Mouse (Mus musculus) neural tube, embryonic 15.5 days (tissue): ENCODE data around the gene Rtn4rl1. TPM values are rescaled to one million over a fixed set of nuclear protein-coding genes. Genes with fewer than 3 reads are reported as not detected.
"Not testable (repeated sequence)": the region's sequence is repeated elsewhere in the genome, so short reads cannot be mapped to it uniquely, and the experiment has no call there.

Source experiments
- ATAC-seq: fragments of 200-750 bp; cut with Nextera tagmentation; 2 replicates; pipeline ENCODE4 v1.8.0; 2017; ENCODE audit warnings: mild to moderate bottlenecking, moderate TSS enrichment, moderate library complexity; ENCODE audit not compliant: low FRiP score
- H3K27ac ChIP-seq: fragments of 300-500 bp; sonication (generic); replicated peaks from 2 replicates; pipeline ENCODE4 v1.5.1; 2015; ENCODE audit warnings: mild to moderate bottlenecking, inconsistent platforms
- H3K27me3 ChIP-seq: fragments of 300-500 bp; sonication (generic); replicated peaks from 2 replicates; pipeline ENCODE4 v1.6.1; 2015; ENCODE audit warnings: inconsistent platforms
- H3K36me3 ChIP-seq: fragments of 300-500 bp; sonication (generic); 2 replicates; pipeline ENCODE4 v1.6.1; 2015; ENCODE audit warnings: inconsistent platforms
- H3K4me1 ChIP-seq: fragments of 300-500 bp; sonication (generic); 2 replicates; pipeline ENCODE4 v1.6.1; 2015; ENCODE audit warnings: inconsistent platforms
- H3K4me2 ChIP-seq: fragments of 300-500 bp; sonication (generic); 2 replicates; pipeline ENCODE4 v1.6.1; 2015; ENCODE audit warnings: inconsistent platforms, mild to moderate bottlenecking, moderate library complexity
- H3K4me3 ChIP-seq: fragments of 300-500 bp; sonication (generic); replicated peaks from 2 replicates; pipeline ENCODE4 v1.5.1; 2015; ENCODE audit warnings: mild to moderate bottlenecking, inconsistent platforms
- H3K9ac ChIP-seq: fragments of 300-500 bp; sonication (generic); replicated peaks from 2 replicates; pipeline ENCODE4 v1.6.1; 2015; ENCODE audit warnings: mild to moderate bottlenecking, inconsistent platforms
- H3K9me3 ChIP-seq: fragments of 300-500 bp; sonication (generic); replicated peaks from 2 replicates; pipeline ENCODE4 v1.6.1; 2016; ENCODE audit warnings: inconsistent platforms
- WGBS: fragments of 180-500 bp; shearing (Covaris S2); methylation state at CpG from one replicate; pipeline ENCODE4 v1.1.7; 2015; ENCODE audit warnings: mixed read lengths; 5-methylcytosine and 5-hydroxymethylcytosine counted together
- polyA plus RNA-seq: library from polyadenylated mRNA; unstranded; fragments of >200 nt; fragmentation: Nextera tagmentation; extraction: Ambion mirVana; gene quantifications from 2 replicates; pipeline ENCODE4 v1.2.1, GENCODE M21; 2015

Gene Rtn4rl1
- polyA plus RNA-seq, 1 experiment from 2014 or later, result 13.7 TPM

DNA sequence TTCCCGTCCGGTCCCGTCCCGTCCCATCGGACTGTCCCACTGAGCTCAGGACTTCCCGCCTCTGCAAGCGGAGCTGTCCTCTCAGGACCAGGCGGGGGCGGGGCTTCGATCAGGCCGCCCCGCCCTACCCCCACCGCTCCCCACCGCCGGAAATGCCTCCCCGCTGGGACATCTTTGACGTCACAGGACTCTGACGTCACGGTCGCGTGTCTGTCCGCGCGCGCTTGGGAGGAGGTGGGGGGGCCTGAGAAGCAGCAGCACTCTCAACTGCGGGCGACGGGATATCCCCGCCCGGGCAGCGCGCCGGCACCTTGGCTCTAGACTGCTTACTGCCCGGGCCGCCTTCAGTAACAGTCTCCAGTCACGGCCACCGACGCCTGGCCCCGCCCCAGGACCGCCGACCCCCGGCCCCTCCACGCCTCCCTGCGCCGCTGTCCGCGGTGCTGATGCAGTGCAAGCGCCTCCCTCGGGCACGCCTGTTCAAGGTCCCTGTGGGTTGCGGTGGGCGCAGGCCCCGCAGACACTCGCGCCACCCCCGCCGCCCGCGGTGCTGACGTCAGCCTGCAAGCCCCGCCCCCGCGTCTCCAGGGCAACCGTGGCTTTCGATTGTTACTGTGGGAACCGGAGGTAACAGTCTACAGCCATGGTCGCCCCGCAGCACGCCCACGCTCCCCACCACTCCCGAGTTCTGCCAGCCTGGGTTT, 20.3 kb upstream of the Rtn4rl1 start:
- H3K4me2 ChIP-seq, result peak overlapping the region; percentile 99
- H3K9ac ChIP-seq, result peak overlapping the region; percentile 60
- peaks cover 9% of the 10 kb centered on the region; the same call in 1 of the 2 replicates for H3K27me3 ChIP-seq
- H3K27ac ChIP-seq, result peak overlapping the region; percentile 91
- peak overlapping the region; percentile 74 for H3K4me3 ChIP-seq
- ATAC-seq, result peak; percentile 51
- H3K4me1 ChIP-seq, result peaks cover 72% of the 10 kb centered on the region
- H3K36me3 ChIP-seq, result 0 out of 2 replicates have a peak, but pooled peaks cover 3% of the 10 kb centered on the region
- H3K9me3 ChIP-seq, result no peaks in the 10 kb centered on the region
- WGBS, result under 1% methylated on average over 65 of the region's 71 CpGs

DNA sequence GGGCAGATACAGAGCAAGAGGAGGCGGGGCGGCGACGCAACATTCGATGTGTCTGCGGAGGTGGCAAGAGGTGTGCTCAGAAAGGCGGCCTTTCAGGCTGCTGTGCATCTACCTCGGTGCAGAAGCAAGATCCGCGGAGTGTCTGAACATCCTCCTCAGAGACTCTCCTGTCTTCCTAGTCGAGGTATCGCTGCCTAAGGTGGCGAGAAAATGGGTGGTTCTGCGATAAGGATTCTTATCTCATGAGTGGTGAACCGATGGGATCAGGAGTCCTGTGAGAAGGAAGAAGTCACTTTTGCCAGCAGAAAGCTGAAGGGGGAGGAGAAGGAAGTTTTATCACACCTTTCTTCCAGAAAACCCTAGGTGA, 19.8 kb upstream of the Rtn4rl1 start:
- no peak for ATAC-seq
- H3K27me3 ChIP-seq, result peaks cover 5% of the 10 kb centered on the region; the same call in 1 of the 2 replicates
- 0 out of 2 replicates have a peak, but pooled peaks cover 3% of the 10 kb centered on the region for H3K36me3 ChIP-seq
- H3K9ac ChIP-seq, result peak overlapping the region; percentile 60
- WGBS, result 3% methylated on average over 15 of the region's 15 CpGs
- H3K27ac ChIP-seq, result peak overlapping the region; percentile 91
- H3K9me3 ChIP-seq, result no peaks in the 10 kb centered on the region
- peaks cover 68% of the 10 kb centered on the region for H3K4me1 ChIP-seq
- peak overlapping the region; percentile 99 for H3K4me2 ChIP-seq
- peak overlapping the region; percentile 74 for H3K4me3 ChIP-seq

DNA sequence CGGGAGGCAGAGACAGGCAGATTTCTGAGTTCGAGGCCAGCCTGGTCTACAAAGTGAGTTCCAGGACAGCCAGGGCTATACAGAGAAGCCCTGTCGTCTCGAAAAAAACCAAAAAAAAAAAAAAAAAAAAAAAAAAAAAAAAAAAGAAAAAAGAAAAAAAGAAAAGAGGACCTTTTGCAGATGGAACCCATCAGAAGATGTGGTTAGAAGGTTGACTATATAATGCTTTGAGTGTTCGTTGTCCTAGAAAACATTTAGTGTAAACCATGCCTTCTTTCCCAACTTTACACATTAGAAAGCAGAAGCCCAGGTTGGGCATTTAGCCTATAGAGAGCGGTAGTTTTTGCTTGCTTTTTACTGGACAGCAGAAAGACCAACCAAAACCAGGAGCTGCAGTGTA, 19.0 kb upstream of the Rtn4rl1 start:
- WGBS, result 67% methylated on average over 6 of the region's 6 CpGs
- H3K4me2 ChIP-seq, result peak overlapping the region; percentile 99
- peaks cover 67% of the 10 kb centered on the region for H3K4me1 ChIP-seq
- H3K27me3 ChIP-seq, H3K4me3 ChIP-seq, ATAC-seq, H3K9me3 ChIP-seq, H3K9ac ChIP-seq, H3K36me3 ChIP-seq, H3K27ac ChIP-seq: not testable (repeated sequence)

DNA sequence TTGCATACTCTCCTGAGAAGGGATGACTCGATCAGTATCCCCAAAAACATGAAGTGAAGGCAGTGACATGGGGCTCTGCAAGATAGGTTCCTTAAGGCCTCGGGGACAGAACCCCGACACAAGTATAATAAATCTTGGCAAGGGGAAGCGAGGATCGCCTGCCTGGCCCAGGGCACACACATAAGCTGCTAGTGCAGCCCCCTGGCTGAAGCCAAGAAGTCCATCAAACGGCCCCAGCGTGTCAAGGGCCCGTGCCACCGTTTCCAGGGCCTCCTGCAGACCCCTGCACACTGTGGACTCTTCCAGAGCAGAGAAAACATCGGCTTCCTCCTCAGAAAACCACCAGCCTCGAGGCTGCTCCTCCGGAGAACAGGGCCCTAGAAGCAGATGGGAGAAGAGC, 15.6 kb upstream of the Rtn4rl1 start:
- Histone ChIP-seq H3K4me1 (peaks cover 37% of the 10 kb centered on the region), H3K36me3 (peaks cover 25% of the 10 kb centered on the region; the same call in 1 of the 2 replicates), H3K4me3 (peak overlapping the region; percentile 64), H3K9ac (peak overlapping the region; percentile 79), H3K27ac (peak overlapping the region; percentile 91), H3K4me2 (peak overlapping the region; percentile 87), H3K9me3 (no peaks in the 10 kb centered on the region), H3K27me3 (no peaks in the 10 kb centered on the region)
- no peak for ATAC-seq
- 55% methylated on average over 12 of the region's 12 CpGs for WGBS

DNA sequence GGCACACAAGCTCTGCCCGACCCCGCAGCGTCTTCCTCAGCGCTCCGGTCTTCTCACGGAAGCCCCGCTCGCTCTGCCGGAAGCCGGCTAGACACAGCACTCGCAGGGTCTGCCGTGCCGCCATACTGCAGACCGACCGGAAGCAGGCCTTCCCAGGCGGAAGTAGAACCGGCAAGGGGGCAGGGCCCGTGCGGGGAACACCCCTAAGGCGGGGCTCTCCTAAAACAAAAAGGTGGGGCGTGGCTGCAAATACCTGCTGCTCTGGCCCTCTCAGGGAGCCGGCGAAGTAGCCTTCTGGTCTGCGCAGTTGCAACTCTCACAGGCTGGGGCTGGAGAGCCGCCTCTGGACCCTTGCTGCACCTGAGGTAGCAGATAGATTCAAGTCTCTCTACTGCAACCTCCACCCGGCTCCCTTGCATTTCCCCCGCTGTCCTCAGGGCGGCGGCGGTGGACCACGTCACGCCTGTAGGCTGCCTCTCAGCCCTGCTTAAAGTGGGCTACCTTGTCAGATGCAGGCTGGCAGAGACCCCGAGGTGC, 14.8 kb upstream of the Rtn4rl1 start, which contains the start of gene Ovca2:
Ovca2 (minus strand) TSS at position 164 of the 537 bp plus-strand sequence.
- Histone ChIP-seq H3K4me1 (peaks cover 36% of the 10 kb centered on the region), H3K27me3 (no peaks in the 10 kb centered on the region), H3K27ac (peak within 1 kb of the TSS; percentile 91), H3K9ac (peak within 1 kb of the TSS; percentile 79), H3K4me2 (peak within 1 kb of the TSS; percentile 87), H3K9me3 (no peaks in the 10 kb centered on the region), H3K36me3 (peaks cover 32% of the 10 kb centered on the region; the same call in 1 of the 2 replicates), H3K4me3 (peak within 1 kb of the TSS; percentile 64)
- ATAC-seq, result peak; percentile 93
- under 1% methylated on average over 33 of the region's 33 CpGs for WGBS

DNA sequence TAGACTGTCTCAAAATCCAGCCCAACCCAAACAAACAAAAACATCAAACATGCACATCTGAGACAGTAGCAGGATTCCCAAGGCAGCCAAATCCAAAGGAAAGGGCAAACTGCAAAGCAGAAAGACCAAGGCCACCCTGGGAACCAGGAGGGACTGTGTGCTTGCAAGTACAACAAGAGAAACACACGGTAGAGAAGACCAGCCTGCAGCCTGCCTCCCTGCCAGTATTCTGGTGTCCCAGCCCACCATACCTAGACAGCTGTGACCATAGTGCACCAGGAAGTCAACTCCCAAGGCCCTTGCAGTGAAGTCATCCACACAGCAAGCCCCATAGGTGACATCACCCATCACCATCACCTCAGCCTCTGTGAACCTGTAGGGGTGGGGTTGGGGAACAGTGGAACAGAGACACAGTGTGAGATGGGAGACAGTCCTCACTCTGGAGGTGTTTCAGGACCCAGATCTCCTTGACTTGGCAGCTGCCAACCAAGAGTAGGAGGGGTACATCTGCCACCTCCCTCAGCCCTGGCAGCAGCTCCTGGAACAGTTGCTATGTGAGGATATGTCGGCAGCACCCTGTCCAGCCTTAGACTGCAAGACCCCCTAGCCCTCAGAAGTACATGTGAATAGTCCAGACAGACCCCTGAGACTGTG, 9.5 kb upstream of the Rtn4rl1 start:
- H3K36me3 ChIP-seq, result peaks cover 30% of the 10 kb centered on the region; the same call in 1 of the 2 replicates
- H3K27ac ChIP-seq, result no peak overlapping the region
- H3K9ac ChIP-seq, result no peak overlapping the region
- 82% methylated on average over 2 of the region's 2 CpGs for WGBS
- no peaks in the 10 kb centered on the region for H3K27me3 ChIP-seq
- no peak for ATAC-seq
- peaks cover 29% of the 10 kb centered on the region for H3K4me1 ChIP-seq
- H3K4me2 ChIP-seq, result no peak overlapping the region
- no peaks in the 10 kb centered on the region for H3K9me3 ChIP-seq
- no peak overlapping the region for H3K4me3 ChIP-seq

DNA sequence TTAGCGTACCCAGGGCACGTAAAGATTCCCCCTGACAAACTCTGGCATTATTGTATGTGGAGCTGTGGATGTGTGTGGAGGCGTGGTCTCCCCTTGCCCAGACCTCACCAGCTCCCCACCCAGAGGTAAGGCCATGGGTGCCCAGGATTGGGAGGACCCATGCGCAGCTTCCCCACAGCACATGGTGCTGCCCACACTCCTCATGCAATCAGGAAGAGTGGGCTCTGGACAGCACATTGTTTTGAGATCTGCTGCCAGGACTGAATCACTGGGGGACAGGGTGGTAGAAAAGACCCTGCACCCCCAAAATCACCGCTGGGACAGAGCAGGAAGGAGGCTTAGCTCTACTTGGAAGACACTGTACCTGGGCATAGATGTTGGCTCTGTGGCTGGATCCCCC, 9.0 kb upstream of the Rtn4rl1 start:
- WGBS, result 92% methylated on average over 5 of the region's 5 CpGs
- Histone ChIP-seq H3K4me2 (no peak overlapping the region), H3K4me1 (peaks cover 30% of the 10 kb centered on the region), H3K4me3 (no peak overlapping the region), H3K9me3 (no peaks in the 10 kb centered on the region), H3K9ac (no peak overlapping the region), H3K27ac (no peak overlapping the region), H3K27me3 (no peaks in the 10 kb centered on the region), H3K36me3 (peaks cover 30% of the 10 kb centered on the region; the same call in 1 of the 2 replicates)
- ATAC-seq, result no peak

DNA sequence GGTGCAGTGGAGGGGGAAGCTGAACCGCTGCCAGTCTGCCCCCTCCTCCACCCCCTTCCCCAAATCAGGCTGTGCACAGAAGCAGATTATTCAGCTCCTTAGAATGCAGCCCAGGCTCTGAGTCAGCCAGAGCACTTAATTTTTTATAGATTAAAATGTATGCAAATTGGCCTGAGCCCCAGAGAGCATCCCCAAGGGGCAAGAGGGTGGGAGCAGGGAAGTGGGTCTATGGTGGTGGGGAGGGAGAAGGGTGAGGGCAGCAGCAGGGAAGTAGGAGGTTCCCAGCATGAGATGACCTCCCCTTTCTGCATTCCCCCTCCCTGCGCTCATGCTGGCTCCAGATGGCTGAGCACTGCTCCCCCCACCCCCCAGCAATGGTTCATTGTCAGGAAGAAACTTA, 8.6 kb upstream of the Rtn4rl1 start:
- Histone ChIP-seq H3K9me3 (no peaks in the 10 kb centered on the region), H3K4me3 (no peak overlapping the region), H3K36me3 (peaks cover 30% of the 10 kb centered on the region; the same call in 1 of the 2 replicates), H3K9ac (no peak overlapping the region), H3K4me2 (no peak overlapping the region), H3K27me3 (no peaks in the 10 kb centered on the region), H3K4me1 (peaks cover 31% of the 10 kb centered on the region), H3K27ac (no peak overlapping the region)
- 54% methylated on average over 1 of the region's 2 CpGs for WGBS
- ATAC-seq, result no peak

DNA sequence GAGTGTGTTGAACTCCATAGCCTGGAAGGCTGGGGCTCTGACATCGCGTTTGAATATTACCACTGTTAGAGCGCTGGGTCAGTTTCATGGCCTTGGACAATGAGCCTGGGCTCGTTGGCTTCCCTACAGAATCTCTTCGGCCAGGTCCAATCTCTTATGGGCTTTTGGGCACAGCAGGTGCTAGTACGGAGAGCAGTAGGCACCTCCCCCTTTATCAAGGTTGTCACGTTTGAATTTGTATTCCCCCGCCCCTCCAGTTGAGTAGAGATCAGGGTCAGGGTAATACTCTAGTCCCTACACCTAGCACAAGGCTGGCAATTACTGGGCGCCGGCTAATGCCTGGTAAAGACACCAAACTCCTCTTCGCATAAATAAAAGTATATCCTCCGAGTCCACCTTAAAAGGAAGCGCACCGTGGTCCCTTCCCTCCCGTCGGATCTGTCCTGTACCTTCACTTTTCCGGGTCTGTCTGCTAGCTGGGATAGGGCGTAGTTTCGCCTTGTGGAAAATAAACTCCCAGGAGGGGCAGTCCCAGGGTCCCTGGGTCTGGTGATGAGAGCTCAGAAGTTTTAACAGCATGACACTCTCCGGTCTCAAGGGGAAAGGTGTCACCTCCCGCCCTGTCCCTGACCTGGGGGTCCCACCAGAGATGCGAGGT, 3.7 kb upstream of the Rtn4rl1 start:
- H3K9me3 ChIP-seq, result no peaks in the 10 kb centered on the region
- peak overlapping the region; percentile 81 for H3K4me3 ChIP-seq
- H3K36me3 ChIP-seq, result no peaks in the 10 kb centered on the region
- peaks cover 28% of the 10 kb centered on the region for H3K27me3 ChIP-seq
- peak; percentile 14 for ATAC-seq
- WGBS, result under 1% methylated on average over 22 of the region's 22 CpGs
- H3K9ac ChIP-seq, result peak overlapping the region; percentile 73
- H3K27ac ChIP-seq, result 0 out of 2 replicates have a peak overlapping the region, but pooled peaks have one; percentile 24
- peak overlapping the region; percentile 88 for H3K4me2 ChIP-seq
- H3K4me1 ChIP-seq, result peaks cover 56% of the 10 kb centered on the region

DNA sequence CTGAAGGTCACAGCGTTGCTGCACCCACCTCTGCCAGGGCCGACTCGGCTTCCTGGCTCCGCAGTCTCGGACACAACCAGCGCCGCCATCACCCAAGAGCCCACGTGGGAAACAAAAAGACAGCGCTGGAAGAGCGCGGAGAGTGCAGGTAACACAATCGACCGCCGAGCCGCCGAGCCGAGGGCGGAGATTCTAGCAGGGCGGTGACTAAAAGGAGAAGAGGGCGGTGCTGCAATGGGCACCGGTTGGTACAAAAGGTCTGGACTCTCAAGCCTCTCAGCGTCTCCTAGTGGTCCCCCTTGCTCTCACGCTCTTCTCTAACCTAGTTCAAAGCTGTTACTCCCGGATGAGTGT, 3.2 kb upstream of the Rtn4rl1 start:
- Histone ChIP-seq H3K9ac (peak overlapping the region; percentile 73), H3K9me3 (no peaks in the 10 kb centered on the region), H3K4me1 (peaks cover 56% of the 10 kb centered on the region), H3K4me3 (peak overlapping the region; percentile 81), H3K36me3 (no peaks in the 10 kb centered on the region), H3K27ac (0 out of 2 replicates have a peak overlapping the region, but pooled peaks have one; percentile 24), H3K27me3 (peaks cover 33% of the 10 kb centered on the region), H3K4me2 (peak overlapping the region; percentile 88)
- ATAC-seq, result peak; percentile 84
- under 1% methylated on average over 24 of the region's 24 CpGs for WGBS

DNA sequence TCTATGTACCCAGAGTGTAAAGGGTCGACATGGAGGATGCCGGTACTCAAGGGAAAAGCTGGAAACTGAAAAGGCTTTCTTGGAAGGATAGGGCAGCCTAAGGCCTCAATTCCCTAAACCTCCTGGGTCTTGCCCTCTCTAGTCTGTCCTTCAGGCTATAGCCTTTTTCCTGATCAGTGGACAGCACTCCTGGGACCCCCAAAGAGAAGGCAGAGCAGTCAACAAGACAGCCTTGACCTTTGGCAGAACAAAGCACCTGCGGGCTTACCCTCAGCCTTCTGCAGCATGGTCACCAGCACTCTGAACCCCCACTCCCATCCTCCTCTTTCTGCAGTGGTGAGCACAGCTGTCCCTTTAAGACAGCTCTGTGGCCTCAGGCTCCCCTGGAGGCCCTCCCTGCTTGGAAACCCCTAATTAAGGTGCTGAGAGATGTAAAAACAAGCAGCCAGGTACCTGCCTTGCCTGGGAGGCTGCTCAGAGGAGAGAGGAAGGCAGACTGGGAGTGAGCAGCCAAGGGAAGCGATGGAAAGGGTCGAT, 2.6 kb upstream of the Rtn4rl1 start, which contains the start of gene Dph1:
Dph1 (minus strand) TSS at position 337 of the 537 bp plus-strand sequence.
- Histone ChIP-seq H3K36me3 (no peaks in the 10 kb centered on the region), H3K27me3 (peaks cover 35% of the 10 kb centered on the region), H3K4me1 (peaks cover 61% of the 10 kb centered on the region), H3K9me3 (no peaks in the 10 kb centered on the region), H3K4me3 (peak within 1 kb of the TSS; percentile 81), H3K4me2 (peak within 1 kb of the TSS; percentile 88), H3K27ac (0 out of 2 replicates have a peak within 1 kb of the TSS, but pooled peaks have one; percentile 24), H3K9ac (peak within 1 kb of the TSS; percentile 73)
- 55% methylated on average over 5 of the region's 5 CpGs for WGBS
- no peak for ATAC-seq
